Comparison of ENCODE assay signal across 8 mouse cellular contexts in genomic region chr12:111726122-111726463, GRCm38 (mm10). TPM values are rescaled to one million over a fixed set of nuclear protein-coding genes. Genes with fewer than 3 reads are reported as not detected.
DNase-seq lines count a peak whose midpoint lies in the region; ATAC-seq and TF ChIP-seq lines count a peak whose summit lies in the region.

No protein-coding gene starts in this region.

- WGBS in cerebellum, adult 2 months = 45% methylated on average over 4 of the region's 4 CpGs
- WGBS in kidney, embryonic 16.5 days = 48% methylated on average over 4 of the region's 4 CpGs
- 72% methylated on average over 4 of the region's 4 CpGs for WGBS in midbrain, embryonic 14.5 days

- peaks cover 25% of the 10 kb centered on the region for H3K4me1 ChIP-seq in cerebellum, adult 2 months (ENCODE audit: control insufficient read depth, insufficient read depth, low read length)
- peaks cover 15% of the 10 kb centered on the region; the same call in 1 of the 2 replicates for H3K4me1 ChIP-seq in kidney, embryonic 16.5 days (ENCODE audit: insufficient read depth, low read length)
- H3K4me1 ChIP-seq in midbrain, embryonic 14.5 days (ENCODE audit: control insufficient read depth, insufficient read depth, low read length) = no peaks in the 10 kb centered on the region

- no peak for TF ChIP-seq CTCF in cerebellum, adult 2 months (IDR thresholded peaks at IDR 0.05; ENCODE audit: borderline replicate concordance, insufficient read depth, low read depth, low read length)

- DNase-seq in cerebellum, adult 2 months = peak in 1 of 2 experiments; percentile 52
- DNase-seq in cerebellum, adult 9-10 months = no peak
- peak; percentile 46 for DNase-seq in urinary bladder, postnatal 14 days (ENCODE audit: low spot score)
- DNase-seq in urinary bladder, postnatal 4 days (ENCODE audit: low spot score in 2 of 2) = no peak
- DNase-seq in midbrain, embryonic 14.5 days = no peak
- no peak for DNase-seq in thymus, postnatal 0 days (ENCODE audit: low spot score)
- no peak for DNase-seq in adrenal gland, adult 2 months

- no peak for TF ChIP-seq POLR2A in cerebellum, adult 2 months (IDR thresholded peaks at IDR 0.05; ENCODE audit: borderline replicate concordance, insufficient read depth, low read length)

- H3K4me3 ChIP-seq in cerebellum, adult 2 months (replicated peaks; ENCODE audit: insufficient read depth, low read depth, low read length) = no peak overlapping the region
- H3K4me3 ChIP-seq in kidney, embryonic 16.5 days (ENCODE audit: low read length) = no peak overlapping the region
- H3K4me3 ChIP-seq in midbrain, embryonic 14.5 days (replicated peaks; ENCODE audit: low read depth, low read length) = no peak overlapping the region

- no peaks in the 10 kb centered on the region for H3K27me3 ChIP-seq in cerebellum, adult 2 months (ENCODE audit: control insufficient read depth, insufficient read depth, low read length)
- H3K27me3 ChIP-seq in kidney, embryonic 16.5 days (ENCODE audit: insufficient read depth, low read length) = no peaks in the 10 kb centered on the region
- H3K27me3 ChIP-seq in midbrain, embryonic 14.5 days (ENCODE audit: control insufficient read depth, insufficient read depth, low read length) = no peaks in the 10 kb centered on the region

- H3K9ac ChIP-seq in kidney, embryonic 16.5 days (replicated peaks; ENCODE audit: low read length) = peak overlapping the region; percentile 17; the same call in 1 of the 2 replicates
- no peak overlapping the region for H3K9ac ChIP-seq in midbrain, embryonic 14.5 days (replicated peaks; ENCODE audit: low read length)

- no peak overlapping the region for H3K4me2 ChIP-seq in kidney, embryonic 16.5 days (replicated peaks; ENCODE audit: low read depth, low read length)
- H3K4me2 ChIP-seq in midbrain, embryonic 14.5 days (ENCODE audit: low read length) = no peak overlapping the region

- peaks cover 16% of the 10 kb centered on the region; the same call in 1 of the 2 replicates for H3K36me3 ChIP-seq in kidney, embryonic 16.5 days (ENCODE audit: insufficient read depth, low read length)
- H3K36me3 ChIP-seq in midbrain, embryonic 14.5 days (ENCODE audit: control insufficient read depth, insufficient read depth, low read length) = peaks cover 38% of the 10 kb centered on the region

- H3K9me3 ChIP-seq in kidney, embryonic 16.5 days (ENCODE audit: low read length) = no peaks in the 10 kb centered on the region
- H3K9me3 ChIP-seq in midbrain, embryonic 14.5 days (ENCODE audit: control insufficient read depth, low read length) = no peaks in the 10 kb centered on the region

- H3K27ac ChIP-seq in cerebellum, adult 2 months (ENCODE audit: insufficient read depth, low read length) = peak overlapping the region; percentile 81
- peak overlapping the region; percentile 29; the same call in 1 of the 2 replicates for H3K27ac ChIP-seq in kidney, embryonic 16.5 days (ENCODE audit: low read length)
- 0 out of 2 replicates have a peak overlapping the region, but pooled peaks have one; percentile 8 for H3K27ac ChIP-seq in midbrain, embryonic 14.5 days (replicated peaks; ENCODE audit: low read depth, low read length)

- 0 out of 2 replicates have a peak, but pooled peaks have one; percentile 40 for ATAC-seq in kidney, embryonic 16.5 days (ENCODE audit: low FRiP score, low TSS enrichment)
- ATAC-seq in midbrain, embryonic 14.5 days (ENCODE audit: low FRiP score, low TSS enrichment) = no peak

RNA-seq across cellular contexts. Expression of gene Apopt1, which starts 13.0 kb away (rescaled TPM):
- 46.8 and 49.8 TPM in 2 replicates for polyA plus RNA-seq in cerebellum, adult 2 months (2012; rRNA removed)
- 54.8 TPM in 2 replicates for polyA plus RNA-seq in kidney, embryonic 16.5 days (2015; fragmentation: Nextera tagmentation; extraction: Ambion mirVana)
- 57.6 and 66.0 TPM in 2 replicates for polyA plus RNA-seq in midbrain, embryonic 14.5 days (2014; fragmentation: Nextera tagmentation; extraction: Ambion mirVana)
- polyA plus RNA-seq in thymus, postnatal 0 days (2015; fragmentation: Nextera tagmentation; extraction: Ambion mirVana) = 60.1 and 66.6 TPM in 2 replicates
- total RNA-seq in adrenal gland, adult 2 months (2021) = 10 to 100 TPM; 67.7 to 70.0 TPM
- 191 and 279 TPM in 2 replicates for polyA plus RNA-seq in adrenal gland, adult 2 months (2012; rRNA removed)

RNA-seq across cellular contexts. Expression of gene Bag5, which starts 13.0 kb away (rescaled TPM):
- polyA plus RNA-seq in cerebellum, adult 2 months (2012; rRNA removed) = 52.7 and 54.4 TPM in 2 replicates
- 52.0 and 59.5 TPM in 2 replicates for polyA plus RNA-seq in kidney, embryonic 16.5 days (2015; fragmentation: Nextera tagmentation; extraction: Ambion mirVana)
- 67.3 and 72.9 TPM in 2 replicates for polyA plus RNA-seq in midbrain, embryonic 14.5 days (2014; fragmentation: Nextera tagmentation; extraction: Ambion mirVana)
- polyA plus RNA-seq in thymus, postnatal 0 days (2015; fragmentation: Nextera tagmentation; extraction: Ambion mirVana) = 50.7 and 54.1 TPM in 2 replicates
- 10 to 100 TPM; 32.5 to 37.7 TPM for total RNA-seq in adrenal gland, adult 2 months (2021)
- 8.0 and 12.0 TPM in 2 replicates for polyA plus RNA-seq in adrenal gland, adult 2 months (2012; rRNA removed)

RNA-seq across cellular contexts. Expression of gene Klc1, which starts 32.6 kb away (rescaled TPM):
- polyA plus RNA-seq in cerebellum, adult 2 months (2012; rRNA removed) = 874 and 889 TPM in 2 replicates
- 98.5 and 101 TPM in 2 replicates for polyA plus RNA-seq in kidney, embryonic 16.5 days (2015; fragmentation: Nextera tagmentation; extraction: Ambion mirVana)
- polyA plus RNA-seq in midbrain, embryonic 14.5 days (2014; fragmentation: Nextera tagmentation; extraction: Ambion mirVana) = 621 and 628 TPM in 2 replicates
- 46.9 and 52.2 TPM in 2 replicates for polyA plus RNA-seq in thymus, postnatal 0 days (2015; fragmentation: Nextera tagmentation; extraction: Ambion mirVana)
- total RNA-seq in adrenal gland, adult 2 months (2021) = 100 to 1,000 TPM in 1 of 2 experiments, 10 to 100 TPM in 1; 87.7 to 107 TPM
- polyA plus RNA-seq in adrenal gland, adult 2 months (2012; rRNA removed) = 61.6 and 71.6 TPM in 2 replicates

RNA-seq across cellular contexts. Expression of gene Trmt61a, which starts 48.2 kb away (rescaled TPM):
- polyA plus RNA-seq in cerebellum, adult 2 months (2012; rRNA removed) = 14.2 and 14.4 TPM in 2 replicates
- polyA plus RNA-seq in kidney, embryonic 16.5 days (2015; fragmentation: Nextera tagmentation; extraction: Ambion mirVana) = 11.6 and 12.2 TPM in 2 replicates
- 7.0 and 8.0 TPM in 2 replicates for polyA plus RNA-seq in midbrain, embryonic 14.5 days (2014; fragmentation: Nextera tagmentation; extraction: Ambion mirVana)
- 9.8 and 12.0 TPM in 2 replicates for polyA plus RNA-seq in thymus, postnatal 0 days (2015; fragmentation: Nextera tagmentation; extraction: Ambion mirVana)
- 10 to 100 TPM; 13.7 to 15.8 TPM for total RNA-seq in adrenal gland, adult 2 months (2021)
- 74.9 and 79.6 TPM in 2 replicates for polyA plus RNA-seq in adrenal gland, adult 2 months (2012; rRNA removed)

RNA-seq across cellular contexts. Expression of gene Ckb, which starts 54.0 kb away (rescaled TPM):
- polyA plus RNA-seq in cerebellum, adult 2 months (2012; rRNA removed) = 5,042 and 5,433 TPM in 2 replicates
- 134 and 188 TPM in 2 replicates for polyA plus RNA-seq in kidney, embryonic 16.5 days (2015; fragmentation: Nextera tagmentation; extraction: Ambion mirVana)
- 1,414 and 1,526 TPM in 2 replicates for polyA plus RNA-seq in midbrain, embryonic 14.5 days (2014; fragmentation: Nextera tagmentation; extraction: Ambion mirVana)
- 137 and 143 TPM in 2 replicates for polyA plus RNA-seq in thymus, postnatal 0 days (2015; fragmentation: Nextera tagmentation; extraction: Ambion mirVana)
- 10 to 100 TPM; 30.9 to 96.5 TPM for total RNA-seq in adrenal gland, adult 2 months (2021)
- 192 and 265 TPM in 2 replicates for polyA plus RNA-seq in adrenal gland, adult 2 months (2012; rRNA removed)

Comparison
In these comparisons a context has a peak if more than half of its experiments do, and no peak if none do; other contexts are left out.
1. H3K27ac ChIP-seq: peak in every context shown above with its lines; median percentile 81 in cerebellum, adult 2 months; 29 in kidney, embryonic 16.5 days; 8 in midbrain, embryonic 14.5 days.